Mouse (Mus musculus): ENCODE results near the gene Olfr115.

The Olfr115 gene

DNA sequence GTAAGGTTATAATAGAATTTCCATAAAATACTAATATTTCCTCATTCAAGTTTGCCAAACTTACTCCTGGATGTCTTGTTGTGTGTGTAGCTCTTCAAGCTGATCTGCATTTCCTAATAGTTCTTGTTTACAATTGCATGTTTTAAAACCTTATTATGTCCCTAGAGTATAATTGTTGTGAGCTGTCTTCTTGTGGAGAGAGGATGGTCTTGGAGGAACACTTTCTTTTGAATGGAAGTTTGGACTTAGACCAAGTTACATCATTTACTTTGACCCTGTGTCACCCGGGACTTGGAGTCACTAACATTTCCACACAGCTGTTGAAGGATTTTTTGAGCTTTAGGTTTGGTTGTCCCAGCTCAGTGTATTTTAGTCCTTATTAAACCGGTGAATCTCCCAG is at the start of gene Olfr115, which contains the start of gene Olfr116:
TSS of gene Olfr115 (minus strand) at position 101 of the 400 bp plus-strand sequence.
TSS of gene Olfr116 (minus strand) at position 191 of the 400 bp plus-strand sequence.
- DNase-seq (ENCODE audit: low spot score) = no peak

DNA sequence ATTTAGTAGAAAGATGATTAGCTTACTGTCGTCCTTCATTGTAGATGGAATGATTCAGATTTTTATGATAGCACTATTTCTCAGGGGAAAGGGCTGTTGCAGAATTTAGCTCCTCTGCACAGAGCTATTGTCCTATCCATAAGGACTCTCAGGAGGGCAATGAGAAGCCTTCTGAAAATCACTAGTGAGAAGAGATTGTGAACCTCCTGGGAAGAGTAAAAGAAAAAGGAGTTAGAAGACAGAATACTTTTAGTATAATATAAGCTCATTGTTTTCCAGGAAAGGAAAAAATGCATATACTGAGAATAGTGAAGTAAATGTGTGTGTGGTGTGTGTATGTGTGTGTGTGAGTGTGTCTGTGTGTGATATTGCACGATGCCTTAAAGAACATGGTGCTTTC is 39.8 kb upstream of the Olfr115 start, which contains the start of gene Olfr118:
TSS of gene Olfr118 (plus strand) at position 301 of the 400 bp plus-strand sequence.
- DNase-seq (ENCODE audit: low spot score) = no peak

GRCm38 (mm10) chr17:37663682-37664081 is 36.8 kb upstream of the Olfr115 start, which contains the start of gene Olfr117:
Olfr117 (minus strand) TSS chr17:37663782.
- no peak for DNase-seq (ENCODE audit: low spot score)

DNA sequence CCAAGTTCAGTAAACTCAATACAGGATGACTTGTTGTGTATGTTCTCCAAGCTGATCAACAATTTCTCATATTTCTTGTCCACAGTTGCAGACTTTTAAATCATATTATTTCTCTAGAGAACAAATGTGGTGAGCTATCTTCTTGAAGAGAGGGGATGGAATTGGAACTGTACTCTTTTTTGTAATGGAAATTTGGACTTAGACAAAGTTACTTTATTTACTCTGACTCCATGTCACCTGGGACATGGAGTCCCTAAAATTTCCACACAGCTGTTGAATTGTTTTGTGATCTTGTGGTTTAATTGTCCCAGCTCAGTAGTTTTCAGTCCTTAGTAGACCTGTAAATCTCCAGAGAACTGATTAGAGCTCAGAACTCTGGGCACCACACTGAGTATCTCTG is 34.3 kb downstream of the Olfr115 start, which contains the start of gene Olfr114:
TSS of gene Olfr114 (minus strand) at position 101 of the 400 bp plus-strand sequence.
- no peak for DNase-seq (ENCODE audit: low spot score)

DNA sequence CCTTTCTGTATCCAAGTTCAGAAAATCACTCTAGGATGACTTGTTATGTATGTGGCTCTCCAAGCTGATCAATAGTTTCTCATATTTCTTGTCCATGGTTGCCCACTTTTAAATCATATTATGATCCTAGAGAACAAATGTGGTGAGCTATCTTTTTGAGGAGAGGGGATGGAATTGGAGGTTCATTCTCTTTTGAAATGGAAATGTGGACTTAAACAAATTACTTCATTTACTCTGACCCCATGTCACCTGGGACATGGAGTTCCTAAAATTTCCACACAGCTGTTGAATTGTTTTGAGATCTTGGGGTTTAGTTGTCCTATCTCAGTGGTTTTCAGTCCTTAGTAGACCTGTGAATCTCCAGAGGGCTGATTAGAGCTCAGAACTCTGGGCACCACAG is 49.3 kb downstream of the Olfr115 start, which contains the start of gene Olfr113:
TSS of gene Olfr113 (minus strand) at position 101 of the 400 bp plus-strand sequence.
- DNase-seq (ENCODE audit: low spot score) = no peak

DNA sequence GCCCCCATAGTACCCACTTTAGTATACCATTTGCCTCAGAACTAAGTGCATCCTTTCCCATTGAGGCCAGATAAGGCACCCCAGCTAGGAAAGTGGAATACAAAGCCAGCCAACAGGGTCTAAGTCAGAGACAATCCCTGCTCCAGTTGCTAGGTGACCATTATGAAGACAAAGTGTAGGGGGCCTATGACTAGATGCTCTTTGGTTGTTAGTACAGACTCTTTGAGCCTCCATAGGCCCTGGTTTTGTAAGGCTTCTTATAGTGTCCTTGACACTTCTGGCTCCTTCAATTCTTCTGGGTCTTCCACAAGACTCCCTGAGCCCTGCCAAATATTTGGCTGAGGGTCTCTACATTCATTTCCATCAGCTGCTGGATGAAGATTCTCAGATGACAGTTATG is 57.6 kb downstream of the Olfr115 start, which contains the start of gene Olfr112:
TSS of gene Olfr112 (minus strand) at position 101 of the 400 bp plus-strand sequence.
- no peak for DNase-seq (ENCODE audit: low spot score)
